21 mouse cellular contexts compared by ENCODE assay signal in genomic region chr16:72383566-72383965, GRCm38 (mm10).
A peak's percentile ranks its signal among the peaks of the same experiment; 100 is the strongest.
DNase-seq lines count a peak whose midpoint lies in the region; ATAC-seq and TF ChIP-seq lines count a peak whose summit lies in the region.
"Had no signal": no experiment of that assay in that cellular context is flagged by ENCODE, and none has a peak within 500 bp of the region (broad histone marks: within the 10 kb centered on the region; RNA-seq: fewer than 3 reads in every experiment).

No protein-coding gene starts in this region.

- intact Hi-C loops in heart, postnatal 14 days (cut with DNase I), result no loop called here
- intact Hi-C loops in heart, adult 2 months (cut with DNase I), result no loop called here

- no peaks in the 10 kb centered on the region for H3K27me3 ChIP-seq in heart, embryonic 13.5 days (replicated peaks)
- H3K27me3 ChIP-seq in heart, postnatal 0 days (ENCODE audit: control insufficient read depth, insufficient read depth, low read length), result no peaks in the 10 kb centered on the region
- H3K27me3 ChIP-seq in heart, adult 2 months (ENCODE audit: control insufficient read depth, insufficient read depth, low read length), result no peaks in the 10 kb centered on the region
- H3K27me3 ChIP-seq in stomach, embryonic 16.5 days (ENCODE audit: control insufficient read depth, insufficient read depth, low read length), result no peaks in the 10 kb centered on the region
- H3K27me3 ChIP-seq in kidney, embryonic 16.5 days (ENCODE audit: insufficient read depth, low read length), result no peaks in the 10 kb centered on the region
- H3K27me3 ChIP-seq: embryonic facial prominence, embryonic 15.5 days; intestine, embryonic 15.5 days had no signal

- H3K36me3 ChIP-seq in heart, embryonic 13.5 days, result no peaks in the 10 kb centered on the region
- no peaks in the 10 kb centered on the region for H3K36me3 ChIP-seq in heart, postnatal 0 days (replicated peaks; ENCODE audit: control insufficient read depth, insufficient read depth, low read length)
- no peaks in the 10 kb centered on the region for H3K36me3 ChIP-seq in heart, adult 2 months (ENCODE audit: control insufficient read depth, insufficient read depth, low read length)
- no peaks in the 10 kb centered on the region for H3K36me3 ChIP-seq in stomach, embryonic 16.5 days (ENCODE audit: control insufficient read depth, insufficient read depth, low read length)
- no peaks in the 10 kb centered on the region for H3K36me3 ChIP-seq in kidney, embryonic 16.5 days (ENCODE audit: insufficient read depth, low read length)
- H3K36me3 ChIP-seq: embryonic facial prominence, embryonic 15.5 days; forebrain, embryonic 10.5 days; hindbrain, embryonic 10.5 days; intestine, embryonic 15.5 days had no signal

- no peak for TF ChIP-seq CTCF in heart, postnatal 0 days (IDR thresholded peaks at IDR 0.05; ENCODE audit: low read depth)
- no peak for TF ChIP-seq CTCF in heart, adult 2 months (IDR thresholded peaks at IDR 0.05)

- no peak overlapping the region for H3K4me3 ChIP-seq in heart, embryonic 13.5 days
- H3K4me3 ChIP-seq in heart, postnatal 0 days (ENCODE audit: low read depth, low read length), result no peak overlapping the region
- H3K4me3 ChIP-seq in heart, adult 2 months, result no peak overlapping the region
- H3K4me3 ChIP-seq in stomach, embryonic 16.5 days (replicated peaks; ENCODE audit: low read length), result no peak overlapping the region
- H3K4me3 ChIP-seq in kidney, embryonic 16.5 days (ENCODE audit: low read length), result no peak overlapping the region
- H3K4me3 ChIP-seq: embryonic facial prominence, embryonic 15.5 days; erythroblast, embryonic 14.5 days; forebrain, embryonic 10.5 days; gastrocnemius, adult 2 months; hindbrain, embryonic 10.5 days; intestine, embryonic 15.5 days had no signal

- no peak for TF ChIP-seq POLR2A in heart, adult 2 months (IDR thresholded peaks at IDR 0.05; ENCODE audit: insufficient read depth, low read depth, low read length)

- no peak overlapping the region for H3K9ac ChIP-seq in heart, embryonic 13.5 days
- H3K9ac ChIP-seq in heart, postnatal 0 days (replicated peaks; ENCODE audit: low read depth, low read length), result no peak overlapping the region
- no peak overlapping the region for H3K9ac ChIP-seq in heart, adult 2 months (ENCODE audit: low read depth, low read length)
- no peak overlapping the region for H3K9ac ChIP-seq in stomach, embryonic 16.5 days (ENCODE audit: low read length)
- no peak overlapping the region for H3K9ac ChIP-seq in kidney, embryonic 16.5 days (replicated peaks; ENCODE audit: low read length)
- H3K9ac ChIP-seq: embryonic facial prominence, embryonic 15.5 days; hindbrain, embryonic 14.5 days; intestine, embryonic 15.5 days had no signal

- H3K4me1 ChIP-seq in heart, embryonic 13.5 days, result peaks cover 23% of the 10 kb centered on the region
- peaks cover 15% of the 10 kb centered on the region for H3K4me1 ChIP-seq in heart, postnatal 0 days (ENCODE audit: control insufficient read depth, insufficient read depth)
- no peaks in the 10 kb centered on the region for H3K4me1 ChIP-seq in heart, adult 2 months (ENCODE audit: control insufficient read depth, insufficient read depth, low read length)
- no peaks in the 10 kb centered on the region for H3K4me1 ChIP-seq in stomach, embryonic 16.5 days (ENCODE audit: control insufficient read depth, insufficient read depth, low read length)
- no peaks in the 10 kb centered on the region for H3K4me1 ChIP-seq in kidney, embryonic 16.5 days (ENCODE audit: insufficient read depth, low read length)
- H3K4me1 ChIP-seq: embryonic facial prominence, embryonic 15.5 days; forebrain, embryonic 10.5 days; hindbrain, embryonic 10.5 days; intestine, embryonic 15.5 days had no signal

- H3K79me2 ChIP-seq in heart, adult 2 months (replicated peaks; ENCODE audit: control insufficient read depth, insufficient read depth, low read length), result no peaks in the 10 kb centered on the region

- no peak for TF ChIP-seq EP300 in heart, postnatal 0 days (IDR thresholded peaks at IDR 0.05; ENCODE audit: low read depth)
- TF ChIP-seq EP300 in heart, adult 2 months (IDR thresholded peaks at IDR 0.05; ENCODE audit: insufficient read depth, low read depth, low read length), result no peak

- DNase-seq in heart, postnatal 14 days, result no peak
- DNase-seq in heart, postnatal 0 days (ENCODE audit: low spot score), result no peak
- no peak for DNase-seq in heart, adult 2 months
- DNase-seq: adrenal gland, adult 2 months; adrenal gland, postnatal 25 days; cerebellum, adult 2 months; cerebellum, postnatal 14 days; embryo, embryonic 11 days; gastrocnemius, adult 2 months; gastrocnemius, postnatal 25 days; kidney, adult 18-20 months had no signal

- H3K9me3 ChIP-seq in heart, embryonic 13.5 days, result no peaks in the 10 kb centered on the region
- H3K9me3 ChIP-seq in heart, postnatal 0 days (replicated peaks; ENCODE audit: control insufficient read depth, low read length), result no peaks in the 10 kb centered on the region
- no peaks in the 10 kb centered on the region for H3K9me3 ChIP-seq in stomach, embryonic 16.5 days (replicated peaks; ENCODE audit: control insufficient read depth, low read length)
- no peaks in the 10 kb centered on the region for H3K9me3 ChIP-seq in kidney, embryonic 16.5 days (ENCODE audit: low read length)
- H3K9me3 ChIP-seq: embryonic facial prominence, embryonic 15.5 days; forebrain, embryonic 10.5 days; hindbrain, embryonic 10.5 days; intestine, embryonic 15.5 days had no signal

- H3K4me2 ChIP-seq in heart, embryonic 13.5 days, result no peak overlapping the region
- H3K4me2 ChIP-seq in heart, postnatal 0 days (ENCODE audit: low read depth, low read length), result no peak overlapping the region; the same call in 1 of the 2 replicates
- no peak overlapping the region for H3K4me2 ChIP-seq in stomach, embryonic 16.5 days (ENCODE audit: low read depth, low read length)
- no peak overlapping the region for H3K4me2 ChIP-seq in kidney, embryonic 16.5 days (replicated peaks; ENCODE audit: low read depth, low read length)
- H3K4me2 ChIP-seq: embryonic facial prominence, embryonic 15.5 days; hindbrain, embryonic 14.5 days; intestine, embryonic 15.5 days had no signal

- ATAC-seq in heart, embryonic 13.5 days (ENCODE audit: extremely low read depth, insufficient number of reproducible peaks, low FRiP score, low TSS enrichment), result no peak
- no peak for ATAC-seq in heart, postnatal 0 days (ENCODE audit: insufficient read depth, low read depth)
- ATAC-seq in stomach, embryonic 16.5 days (ENCODE audit: insufficient read depth, low FRiP score), result peak; percentile 73; the same call in 1 of the 2 replicates
- no peak for ATAC-seq in kidney, embryonic 16.5 days (ENCODE audit: low FRiP score, low TSS enrichment)
- ATAC-seq: forebrain, embryonic 14.5 days; intestine, embryonic 15.5 days had no signal

- 26% methylated on average over 1 of the region's 1 CpGs for WGBS in heart, embryonic 13.5 days
- 26% methylated on average over 1 of the region's 1 CpGs for WGBS in heart, postnatal 0 days
- WGBS in heart, adult 2 months, result 16% methylated on average over 1 of the region's 1 CpGs
- 58% methylated on average over 1 of the region's 1 CpGs for WGBS in stomach, embryonic 16.5 days
- WGBS in kidney, embryonic 16.5 days, result 78% methylated on average over 1 of the region's 1 CpGs

- H3K27ac ChIP-seq in heart, embryonic 13.5 days (replicated peaks), result peak overlapping the region; percentile 61
- H3K27ac ChIP-seq in heart, postnatal 0 days (ENCODE audit: low read depth), result 0 out of 2 replicates have a peak overlapping the region, but pooled peaks have one; percentile 1
- H3K27ac ChIP-seq in heart, adult 2 months, result no peak overlapping the region
- no peak overlapping the region for H3K27ac ChIP-seq in stomach, embryonic 16.5 days (ENCODE audit: low read length)
- no peak overlapping the region for H3K27ac ChIP-seq in kidney, embryonic 16.5 days (ENCODE audit: low read length)
- H3K27ac ChIP-seq: embryonic facial prominence, embryonic 15.5 days; forebrain, embryonic 10.5 days; gastrocnemius, adult 2 months; hindbrain, embryonic 10.5 days; hindbrain, embryonic 14.5 days; intestine, embryonic 15.5 days had no signal

Comparison
In these comparisons a context has a peak if more than half of its experiments do, and no peak if none do; other contexts are left out.
1. H3K27ac ChIP-seq: peak in heart, embryonic 13.5 days (single experiment) and heart, postnatal 0 days (single experiment); none in heart, adult 2 months (single experiment), stomach, embryonic 16.5 days (single experiment) and kidney, embryonic 16.5 days (single experiment).